Mouse (Mus musculus): Measurements from ENCODE around the gene Cdh10. TPM values are rescaled to one million over a fixed set of nuclear protein-coding genes. Genes with fewer than 3 reads are reported as not detected.

The Cdh10 gene
- polyA plus RNA-seq, 1 experiment from 2014 or later: 1.3 TPM

- no peaks in the 10 kb centered on the region for H3K27me3 ChIP-seq
- H3K4me3 ChIP-seq: no peak overlapping the region
- no peak for ATAC-seq (replicated peaks; ENCODE audit: insufficient number of reproducible peaks, insufficient read depth, low FRiP score, low read depth)
- WGBS: 83% methylated on average over 2 of the region's 2 CpGs
- H3K9me3 ChIP-seq (replicated peaks): no peaks in the 10 kb centered on the region
- no peaks in the 10 kb centered on the region for H3K36me3 ChIP-seq
- no peak overlapping the region for H3K27ac ChIP-seq
- no peaks in the 10 kb centered on the region for H3K4me1 ChIP-seq (replicated peaks)
- no peak overlapping the region for H3K9ac ChIP-seq
- no peak overlapping the region for H3K4me2 ChIP-seq
These were observed 51.1 kb downstream of the Cdh10 start for GRCm38 (mm10) chr15:18869871-18870270.

- no peak overlapping the region for H3K4me2 ChIP-seq
- 69% methylated on average over 5 of the region's 5 CpGs for WGBS
- H3K4me1 ChIP-seq (replicated peaks): no peaks in the 10 kb centered on the region
- no peaks in the 10 kb centered on the region for H3K9me3 ChIP-seq (replicated peaks)
- no peak overlapping the region for H3K9ac ChIP-seq
- no peak overlapping the region for H3K4me3 ChIP-seq
- no peaks in the 10 kb centered on the region for H3K36me3 ChIP-seq
- H3K27me3 ChIP-seq: no peaks in the 10 kb centered on the region
- ATAC-seq (replicated peaks; ENCODE audit: insufficient number of reproducible peaks, insufficient read depth, low FRiP score, low read depth): no peak
- no peak overlapping the region for H3K27ac ChIP-seq
These were observed 62.7 kb downstream of the Cdh10 start for GRCm38 (mm10) chr15:18881467-18881866.

GRCm38 (mm10) chr15:18886673-18887072, 67.9 kb downstream of the Cdh10 start:
- 61% methylated on average over 2 of the region's 2 CpGs for WGBS
- no peak overlapping the region for H3K4me2 ChIP-seq

DNA sequence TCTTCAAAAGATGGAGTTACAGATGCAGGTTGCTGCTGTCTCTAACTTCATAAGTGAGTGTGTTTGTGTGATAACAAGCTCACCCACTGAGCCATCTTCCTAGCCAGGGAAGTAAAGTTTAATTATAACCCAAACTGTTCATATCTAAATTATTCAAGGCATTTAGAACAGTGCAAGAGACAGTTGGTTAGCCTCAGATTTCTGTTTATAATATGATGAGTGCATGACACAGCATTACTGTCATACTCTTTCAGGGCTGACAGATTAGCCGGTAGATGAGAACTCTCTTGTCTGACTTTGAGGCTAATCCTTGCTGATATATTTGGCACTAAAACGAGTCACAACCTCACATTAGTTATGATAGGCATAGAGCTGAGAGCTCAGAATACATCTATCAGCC, 70.2 kb downstream of the Cdh10 start:
- ATAC-seq (replicated peaks; ENCODE audit: insufficient number of reproducible peaks, insufficient read depth, low FRiP score, low read depth): no peak
- 45% methylated on average over 2 of the region's 2 CpGs for whole genome bisulfite sequencing
- H3K4me3 ChIP-seq: no peak overlapping the region

More at GRCm38 (mm10) chr15:18886673-18887072, 67.9 kb downstream of the Cdh10 start:
- no peak for ATAC-seq (replicated peaks; ENCODE audit: insufficient number of reproducible peaks, insufficient read depth, low FRiP score, low read depth)
- Histone ChIP-seq H3K4me1 (replicated peaks) (no peaks in the 10 kb centered on the region), H3K4me3 (no peak overlapping the region), H3K36me3 (no peaks in the 10 kb centered on the region), H3K9ac (no peak overlapping the region), H3K27me3 (no peaks in the 10 kb centered on the region), H3K27ac (no peak overlapping the region), H3K9me3 (replicated peaks) (no peaks in the 10 kb centered on the region)

DNA sequence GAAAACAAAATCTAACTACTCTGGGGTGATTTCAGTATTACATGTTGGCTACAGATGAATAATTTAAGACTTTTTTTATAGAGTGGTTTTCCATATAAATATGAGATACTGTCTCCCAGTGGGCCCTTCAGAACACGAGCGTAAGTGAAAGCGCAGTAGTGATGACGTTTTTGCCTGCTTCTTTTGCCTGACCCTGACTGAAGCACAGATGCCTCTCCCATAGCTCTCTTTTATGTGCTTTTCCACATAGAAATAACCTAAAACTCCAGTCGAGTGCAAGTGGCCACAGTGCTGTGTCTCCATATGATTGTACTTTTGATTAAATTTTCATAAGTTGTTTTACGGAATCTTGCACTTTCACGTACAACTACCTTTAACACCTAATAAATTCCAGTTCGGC, 71.6 kb downstream of the Cdh10 start:
- Histone ChIP-seq H3K4me1 (replicated peaks) (no peaks in the 10 kb centered on the region), H3K27me3 (no peaks in the 10 kb centered on the region), H3K36me3 (no peaks in the 10 kb centered on the region), H3K9ac (no peak overlapping the region), H3K4me2 (no peak overlapping the region), H3K4me3 (no peak overlapping the region), H3K27ac (no peak overlapping the region), H3K9me3 (replicated peaks) (no peaks in the 10 kb centered on the region)
- ATAC-seq (replicated peaks; ENCODE audit: insufficient number of reproducible peaks, insufficient read depth, low FRiP score, low read depth): no peak
- WGBS: 83% methylated on average over 8 of the region's 8 CpGs

More for the DNA sequence above, 70.2 kb downstream of the Cdh10 start:
- H3K9me3 ChIP-seq (replicated peaks): no peaks in the 10 kb centered on the region
- no peak overlapping the region for H3K9ac ChIP-seq
- H3K36me3 ChIP-seq: no peaks in the 10 kb centered on the region
- no peak overlapping the region for H3K27ac ChIP-seq
- no peaks in the 10 kb centered on the region for H3K4me1 ChIP-seq (replicated peaks)
- no peaks in the 10 kb centered on the region for H3K27me3 ChIP-seq
- H3K4me2 ChIP-seq: no peak overlapping the region

DNA sequence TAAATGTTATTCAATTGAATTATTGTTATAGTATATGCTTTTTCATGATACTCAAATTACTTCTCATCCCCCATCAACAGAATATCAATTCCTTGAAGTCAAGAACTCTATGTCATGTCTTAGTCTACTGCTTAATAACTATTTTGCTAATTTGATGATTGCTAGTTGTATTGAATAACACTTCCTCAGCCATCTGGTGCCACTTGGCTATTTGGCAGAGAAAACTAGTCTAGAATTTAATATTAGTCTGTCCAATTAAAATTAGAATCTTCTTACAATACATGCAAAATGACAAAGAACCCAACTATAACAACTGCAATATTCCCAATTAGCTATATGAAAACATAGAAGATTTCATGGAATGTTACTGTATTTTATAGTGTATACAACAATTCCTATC, 82.0 kb downstream of the Cdh10 start:
- no peak overlapping the region for H3K9ac ChIP-seq
- no peak overlapping the region for H3K4me2 ChIP-seq
- no peaks in the 10 kb centered on the region for H3K27me3 ChIP-seq
- H3K36me3 ChIP-seq: no peaks in the 10 kb centered on the region
- H3K9me3 ChIP-seq (replicated peaks): no peaks in the 10 kb centered on the region
- no peak for ATAC-seq (replicated peaks; ENCODE audit: insufficient number of reproducible peaks, insufficient read depth, low FRiP score, low read depth)
- H3K4me1 ChIP-seq (replicated peaks): no peaks in the 10 kb centered on the region
- H3K4me3 ChIP-seq: no peak overlapping the region
- no peak overlapping the region for H3K27ac ChIP-seq

DNA sequence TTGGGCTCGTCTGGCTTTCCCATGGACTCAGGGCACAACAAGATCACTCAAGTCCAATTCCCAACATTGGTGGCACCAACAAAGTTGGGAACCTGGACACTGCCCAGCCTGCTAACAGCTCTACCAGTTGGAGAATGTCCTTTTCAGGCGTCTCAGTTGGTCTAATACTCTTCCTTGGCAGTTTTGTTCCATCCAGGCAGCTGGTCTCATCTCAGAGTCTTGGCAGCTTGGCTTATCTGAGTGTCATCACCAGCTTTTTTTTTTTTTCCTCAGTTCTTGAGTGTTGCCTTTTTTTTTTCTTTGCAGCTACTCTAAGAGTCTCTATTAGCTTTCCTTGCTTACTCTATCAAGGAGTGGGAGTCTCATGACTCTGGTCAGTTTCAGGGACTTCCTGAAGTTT, 85.4 kb downstream of the Cdh10 start:
- Histone ChIP-seq H3K9me3 (replicated peaks) (no peaks in the 10 kb centered on the region), H3K9ac (no peak overlapping the region), H3K4me1 (replicated peaks) (no peaks in the 10 kb centered on the region), H3K27me3 (no peaks in the 10 kb centered on the region), H3K27ac (no peak overlapping the region), H3K4me2 (no peak overlapping the region), H3K4me3 (no peak overlapping the region), H3K36me3 (no peaks in the 10 kb centered on the region)
- WGBS: 61% methylated on average over 2 of the region's 2 CpGs
- no peak for ATAC-seq (replicated peaks; ENCODE audit: insufficient number of reproducible peaks, insufficient read depth, low FRiP score, low read depth)

DNA sequence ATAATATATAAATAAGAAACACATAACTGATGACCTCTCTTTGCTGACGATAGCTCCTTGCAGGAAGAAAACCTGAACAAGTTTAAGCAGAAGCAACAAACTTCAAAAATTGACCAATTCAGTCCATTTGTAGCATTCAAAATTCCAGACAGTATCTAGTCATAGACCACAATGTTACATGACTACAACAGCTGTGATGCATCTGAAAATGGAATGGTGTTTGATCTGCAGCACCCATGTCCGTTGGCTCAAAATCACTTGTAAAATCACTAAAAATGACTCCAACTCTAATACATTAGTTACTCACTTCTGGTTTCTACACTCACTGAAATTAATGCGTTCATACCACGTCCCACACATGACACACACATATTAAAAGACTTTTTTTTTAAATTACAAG, 91.9 kb downstream of the Cdh10 start:
- Histone ChIP-seq H3K27me3 (no peaks in the 10 kb centered on the region), H3K36me3 (no peaks in the 10 kb centered on the region), H3K4me2 (no peak overlapping the region), H3K27ac (no peak overlapping the region), H3K4me1 (replicated peaks) (no peaks in the 10 kb centered on the region), H3K9me3 (replicated peaks) (no peaks in the 10 kb centered on the region), H3K9ac (no peak overlapping the region), H3K4me3 (no peak overlapping the region)
- 78% methylated on average over 4 of the region's 4 CpGs for WGBS
- no peak for ATAC-seq (replicated peaks; ENCODE audit: insufficient number of reproducible peaks, insufficient read depth, low FRiP score, low read depth)

DNA sequence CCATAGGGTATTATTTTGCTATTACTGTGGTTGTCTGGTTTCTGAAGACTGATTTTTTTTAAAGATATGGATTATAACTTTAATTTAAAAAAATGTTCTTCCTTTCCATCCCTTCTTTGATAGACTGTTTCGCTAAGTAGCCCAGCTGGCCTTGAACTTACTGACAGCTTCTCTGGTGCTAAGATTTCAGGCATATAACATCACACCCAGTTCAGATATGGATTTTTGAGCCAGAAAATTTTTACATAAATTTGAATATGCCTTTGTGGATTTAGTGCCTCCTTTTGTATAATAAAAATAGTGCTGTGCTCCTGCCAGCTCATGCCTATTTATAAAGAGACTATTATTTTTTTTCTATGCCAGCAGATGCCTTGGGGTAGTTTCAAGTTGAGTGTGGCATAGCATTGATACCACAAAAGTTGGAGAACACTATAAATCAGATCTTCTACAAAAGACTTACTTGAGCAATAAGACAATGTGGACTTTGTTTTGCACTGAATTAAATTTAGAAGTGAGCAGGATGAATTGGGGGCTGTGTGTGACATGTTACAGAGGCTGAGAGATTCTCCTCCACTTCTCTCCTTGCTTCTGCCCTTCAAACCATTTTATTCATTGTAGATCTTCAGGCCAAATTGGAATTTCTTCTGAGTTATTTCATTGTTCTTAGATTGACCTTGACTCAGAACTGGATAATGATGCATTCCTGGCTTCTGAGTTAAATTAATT, 106.8 kb downstream of the Cdh10 start:
- Histone ChIP-seq H3K4me2 (no peak overlapping the region), H3K27me3 (no peaks in the 10 kb centered on the region), H3K36me3 (no peaks in the 10 kb centered on the region), H3K9me3 (replicated peaks) (no peaks in the 10 kb centered on the region), H3K4me3 (no peak overlapping the region), H3K4me1 (replicated peaks) (no peaks in the 10 kb centered on the region), H3K27ac (no peak overlapping the region), H3K9ac (no peak overlapping the region)
- no peak for ATAC-seq (replicated peaks; ENCODE audit: insufficient number of reproducible peaks, insufficient read depth, low FRiP score, low read depth)
- 77% methylated on average over 1 of the region's 1 CpGs for WGBS

DNA sequence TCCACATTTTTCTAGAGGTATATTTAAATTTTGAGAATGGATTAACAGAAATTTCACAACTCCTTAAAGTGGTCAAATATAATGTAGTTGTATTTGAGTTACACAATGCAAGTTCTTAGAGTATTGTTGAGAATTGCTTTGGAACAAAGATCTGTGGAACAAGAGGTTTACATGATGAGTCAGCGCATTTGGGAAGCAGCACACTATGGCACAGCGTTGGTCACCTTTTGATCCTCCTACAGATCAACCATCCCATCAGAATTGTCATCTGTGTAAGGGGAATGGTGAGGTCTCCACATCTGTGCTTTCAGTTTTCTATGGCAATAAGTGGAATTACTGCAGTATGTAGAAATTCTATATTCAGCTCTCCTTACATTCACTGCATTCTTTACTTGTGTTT, 108.2 kb downstream of the Cdh10 start:
- Histone ChIP-seq H3K27ac (no peak overlapping the region), H3K36me3 (no peaks in the 10 kb centered on the region), H3K9me3 (replicated peaks) (no peaks in the 10 kb centered on the region), H3K27me3 (no peaks in the 10 kb centered on the region), H3K4me3 (no peak overlapping the region), H3K4me2 (no peak overlapping the region), H3K9ac (no peak overlapping the region), H3K4me1 (replicated peaks) (no peaks in the 10 kb centered on the region)
- 78% methylated on average over 2 of the region's 2 CpGs for WGBS
- ATAC-seq (replicated peaks; ENCODE audit: insufficient number of reproducible peaks, insufficient read depth, low FRiP score, low read depth): no peak

- no peak overlapping the region for H3K9ac ChIP-seq
These were observed 133.5 kb downstream of the Cdh10 start for GRCm38 (mm10) chr15:18952266-18952665.

DNA sequence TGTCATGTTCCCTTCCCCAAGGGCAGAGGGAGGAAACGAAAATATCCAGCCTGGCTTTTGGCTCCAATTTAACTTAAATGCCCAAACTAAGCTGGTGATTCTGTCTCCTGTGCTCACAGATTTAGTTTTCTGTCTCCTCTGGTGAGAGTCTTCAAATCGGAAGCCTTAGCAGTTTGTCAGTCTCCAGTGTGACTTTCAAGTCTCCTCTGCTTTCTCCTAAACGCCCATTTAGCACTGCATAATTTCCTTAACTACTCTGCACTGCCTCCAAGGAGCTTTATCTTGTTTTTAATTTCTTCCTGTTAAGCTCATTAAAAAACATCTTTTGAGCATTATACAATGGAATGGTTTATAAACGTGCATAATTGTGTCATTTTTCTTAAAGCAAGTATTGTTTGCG, 156.3 kb downstream of the Cdh10 start:
- no peak for ATAC-seq (replicated peaks; ENCODE audit: insufficient number of reproducible peaks, insufficient read depth, low FRiP score, low read depth)
- H3K27me3 ChIP-seq: no peaks in the 10 kb centered on the region
- H3K4me1 ChIP-seq (replicated peaks): no peaks in the 10 kb centered on the region
- H3K4me2 ChIP-seq: no peak overlapping the region
- no peak overlapping the region for H3K27ac ChIP-seq
- WGBS: 39% methylated on average over 5 of the region's 5 CpGs
- no peaks in the 10 kb centered on the region for H3K36me3 ChIP-seq
- no peaks in the 10 kb centered on the region for H3K9me3 ChIP-seq (replicated peaks)
- H3K9ac ChIP-seq: no peak overlapping the region
- H3K4me3 ChIP-seq: no peak overlapping the region

More at GRCm38 (mm10) chr15:18952266-18952665, 133.5 kb downstream of the Cdh10 start:
- H3K9me3 ChIP-seq (replicated peaks): no peaks in the 10 kb centered on the region
- H3K4me3 ChIP-seq: no peak overlapping the region
- WGBS: 91% methylated on average over 3 of the region's 3 CpGs
- H3K4me1 ChIP-seq (replicated peaks): no peaks in the 10 kb centered on the region
- no peaks in the 10 kb centered on the region for H3K36me3 ChIP-seq
- no peaks in the 10 kb centered on the region for H3K27me3 ChIP-seq
- H3K4me2 ChIP-seq: no peak overlapping the region
- H3K27ac ChIP-seq: no peak overlapping the region
- no peak for ATAC-seq (replicated peaks; ENCODE audit: insufficient number of reproducible peaks, insufficient read depth, low FRiP score, low read depth)

Data from heart, embryonic 15.5 days (tissue).